Mouse (Mus musculus) left cerebral cortex, adult 2 months (tissue): ENCODE measurements around the gene Gm42957. TPM values are rescaled to one million over a fixed set of nuclear protein-coding genes. Genes with fewer than 3 reads are reported as not detected.
"Not testable (repeated sequence)": the region's sequence is repeated elsewhere in the genome, so short reads cannot be mapped to it uniquely, and the experiment has no call there.

Experiments used
- DNase-seq, 2 experiments: peaks; one replicate each; pipeline ENCODE4 v3.0.0; 2021 to 2022; ENCODE audit warnings: low spot score in 2 of 2, mixed read lengths in 1 of 2; ENCODE audit errors: extremely low spot score in 1 of 2
- H3K27ac ChIP-seq: fragments of 200-600 bp; 2 replicates; pipeline ENCODE4 v1.8.1; 2022
- H3K4me3 ChIP-seq: fragments of 200-600 bp; 2 replicates; pipeline ENCODE4 v1.8.1; 2022
- CTCF ChIP-seq: fragments of 200-600 bp; IDR thresholded peaks from 2 replicates; pipeline ENCODE4 v1.8.1; 2022; ENCODE audit warnings: antibody characterized with exemption, mild to moderate bottlenecking, moderate library complexity
- intact Hi-C: fragments of 180-260 bp; cut with DNase I; formaldehyde crosslinking; loops from one replicate; pipeline ENCODE4 v1.15.1; 2025
- total RNA-seq, 2 experiments: library from RNA; stranded (reverse); gene quantifications; 2 replicates each; pipeline ENCODE4 v1.2.3; 2021

Gene Gm42957
- total RNA-seq, 2 experiments from 2014 or later, result 0.41 to 0.68 TPM

- DNase-seq, result no peak
- intact Hi-C loops, result loop anchor here (5.0 kb wide), 1 partner anchor 322 kb away; no protein-coding TSS in a partner anchor
- Histone ChIP-seq H3K27ac (peak overlapping the region; percentile 96), H3K4me3 (peak overlapping the region; percentile 77)
- TF ChIP-seq CTCF, result no peak
These were observed 36.2 kb upstream of the Gm42957 start for GRCm38 (mm10) chr3:96599069-96599393.

- DNase-seq, result no peak
- Histone ChIP-seq H3K4me3 (peak overlapping the region; percentile 77), H3K27ac (peak overlapping the region; percentile 96; the same call in 1 of the 2 replicates)
- intact Hi-C loops, result loop anchor here (5.0 kb wide), 1 partner anchor 322 kb away; no protein-coding TSS in a partner anchor
- no peak for TF ChIP-seq CTCF
These were observed 35.9 kb upstream of the Gm42957 start for GRCm38 (mm10) chr3:96599411-96599810.

- H3K27ac ChIP-seq, result peak within 1 kb of the TSS; percentile 85
These were observed 34.5 kb upstream of the Gm42957 start, which contains the start of gene Lix1l for GRCm38 (mm10) chr3:96600639-96601250. Lix1l (plus strand) TSS chr3:96601149.

GRCm38 (mm10) chr3:96601251-96601787 lies 34.0 kb upstream of the Gm42957 start:
- TF ChIP-seq CTCF, result no peak
- intact Hi-C loops, result no loop called here
- Histone ChIP-seq H3K4me3 (peak overlapping the region; percentile 75), H3K27ac (peak overlapping the region; percentile 85)
- DNase-seq, result peak; percentile 61 to 64

More at GRCm38 (mm10) chr3:96600639-96601250, 34.5 kb upstream of the Gm42957 start, which contains the start of gene Lix1l:
- no peak for TF ChIP-seq CTCF
- intact Hi-C loops, result no loop called here
- DNase-seq, result peak; percentile 89 to 93
- H3K4me3 ChIP-seq, result peak within 1 kb of the TSS; percentile 75

GRCm38 (mm10) chr3:96601941-96602703 lies 33.2 kb upstream of the Gm42957 start:
- peak overlapping the region; percentile 85 for H3K27ac ChIP-seq
- no peak for TF ChIP-seq CTCF
- DNase-seq, result peak in 1 of 2 experiments; percentile 24
- intact Hi-C loops, result loop anchor here (2.0 kb wide), 1 partner anchor 27 kb away; the partner anchor contains the start of gene Rbm8a
- peak overlapping the region; percentile 75 for H3K4me3 ChIP-seq

GRCm38 (mm10) chr3:96602704-96603084 lies 32.6 kb upstream of the Gm42957 start:
- peak overlapping the region; percentile 85; the same call in 1 of the 2 replicates for H3K27ac ChIP-seq
- intact Hi-C loops, result loop anchor here (2.0 kb wide), 1 partner anchor 26 kb away; the partner anchor contains the start of gene Rbm8a

GRCm38 (mm10) chr3:96603311-96603710 lies 32.0 kb upstream of the Gm42957 start:
- DNase-seq, result no peak
- intact Hi-C loops, result loop anchor here (2.0 kb wide), 1 partner anchor 25 kb away; the partner anchor contains the start of gene Rbm8a
- TF ChIP-seq CTCF, result no peak
- no peak overlapping the region for H3K27ac ChIP-seq
- H3K4me3 ChIP-seq, result peak overlapping the region; percentile 75; the same call in 1 of the 2 replicates

More at GRCm38 (mm10) chr3:96602704-96603084, 32.6 kb upstream of the Gm42957 start:
- DNase-seq, result no peak
- no peak for TF ChIP-seq CTCF
- H3K4me3 ChIP-seq, result peak overlapping the region; percentile 75

- H3K4me3 ChIP-seq, H3K27ac ChIP-seq, DNase-seq, intact Hi-C loops: not testable (repeated sequence)
These were observed 29.3 kb upstream of the Gm42957 start for GRCm38 (mm10) chr3:96606007-96606406.

- intact Hi-C loops, result no loop called here
- no peak overlapping the region for H3K27ac ChIP-seq
- DNase-seq, result no peak
- H3K4me3 ChIP-seq, result no peak overlapping the region
- TF ChIP-seq CTCF, result no peak
These were observed 28.7 kb upstream of the Gm42957 start for GRCm38 (mm10) chr3:96606618-96607017.

- TF ChIP-seq CTCF, result no peak
- H3K27ac ChIP-seq, result no peak overlapping the region
- no peak for DNase-seq
- H3K4me3 ChIP-seq, result no peak overlapping the region
- intact Hi-C loops, result no loop called here
These were observed 17.3 kb upstream of the Gm42957 start for GRCm38 (mm10) chr3:96617941-96618340.

GRCm38 (mm10) chr3:96623201-96623600 lies 12.1 kb upstream of the Gm42957 start:
- TF ChIP-seq CTCF, result no peak
- H3K27ac ChIP-seq, result no peak overlapping the region
- intact Hi-C loops, result no loop called here
- H3K4me3 ChIP-seq, result no peak overlapping the region
- DNase-seq, result no peak
